Mouse (Mus musculus): Measurements from ENCODE around the gene Vmn1r232.

Gene Vmn1r232

DNA sequence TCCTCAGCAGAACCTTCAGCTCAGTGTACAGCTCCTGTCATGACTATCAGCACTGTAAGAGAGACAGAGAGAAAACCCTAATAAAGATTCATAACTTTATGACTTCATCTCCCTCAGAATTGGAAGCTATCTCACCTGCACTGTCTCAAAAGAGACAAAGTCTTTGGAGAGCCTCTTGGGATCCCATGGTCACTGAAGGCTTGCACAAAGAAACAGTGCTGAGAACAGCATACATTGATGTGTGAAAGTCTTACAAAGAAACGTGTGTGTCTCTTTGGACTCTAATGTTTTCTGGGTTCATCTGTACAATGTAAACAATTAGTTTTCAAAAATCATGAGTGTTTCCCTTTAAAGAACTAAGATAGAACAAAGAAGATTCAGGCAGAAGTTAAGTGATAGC, at the start of gene Vmn1r232:
Gene Vmn1r232 (minus strand): TSS at position 101 of the 400 bp plus-strand sequence.
- no peak for DNase-seq

DNA sequence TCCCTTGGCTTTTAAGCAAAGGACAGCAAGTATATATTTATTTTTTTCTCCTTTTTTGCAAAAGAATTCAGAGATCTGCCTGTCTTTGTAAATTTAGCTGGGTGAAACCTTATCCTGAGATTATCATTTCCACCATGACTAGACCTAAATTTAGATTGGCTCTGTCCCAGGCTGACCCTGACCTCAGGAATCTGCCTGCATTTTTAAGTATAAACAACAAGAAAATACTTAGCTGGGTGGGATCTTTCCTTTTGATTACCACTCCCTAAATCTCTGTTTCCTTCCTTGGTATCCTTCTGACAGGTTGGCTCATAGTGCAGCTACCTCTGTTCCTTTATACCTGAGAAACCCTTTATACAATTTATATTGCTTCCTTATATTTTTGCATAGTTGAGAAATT, 47.2 kb upstream of the Vmn1r232 start:
- DNase-seq: no peak

DNA sequence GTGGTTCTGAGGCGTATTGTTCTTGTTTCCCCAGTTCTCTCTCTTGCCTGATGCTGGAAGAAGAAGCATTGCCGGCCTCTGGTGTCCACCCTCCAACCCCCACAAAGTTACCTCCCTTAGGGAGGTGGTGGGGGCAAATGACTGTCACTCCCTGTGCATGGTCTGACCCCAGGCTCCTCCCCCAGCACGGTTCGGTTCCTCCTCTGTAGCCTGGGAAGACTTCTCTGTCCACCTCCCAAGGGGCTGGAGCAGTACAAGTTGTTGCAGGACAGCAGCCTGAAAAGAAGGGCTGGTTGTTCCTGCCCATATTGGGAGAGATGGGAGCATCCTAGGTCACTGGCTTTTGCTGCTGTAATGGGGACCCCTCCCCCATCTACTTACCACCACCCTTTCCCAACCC, 45.9 kb upstream of the Vmn1r232 start:
- no peak for DNase-seq

- no peak for DNase-seq
These were observed 40.9 kb upstream of the Vmn1r232 start for GRCm38 (mm10) chr17:20960386-20960785.

DNA sequence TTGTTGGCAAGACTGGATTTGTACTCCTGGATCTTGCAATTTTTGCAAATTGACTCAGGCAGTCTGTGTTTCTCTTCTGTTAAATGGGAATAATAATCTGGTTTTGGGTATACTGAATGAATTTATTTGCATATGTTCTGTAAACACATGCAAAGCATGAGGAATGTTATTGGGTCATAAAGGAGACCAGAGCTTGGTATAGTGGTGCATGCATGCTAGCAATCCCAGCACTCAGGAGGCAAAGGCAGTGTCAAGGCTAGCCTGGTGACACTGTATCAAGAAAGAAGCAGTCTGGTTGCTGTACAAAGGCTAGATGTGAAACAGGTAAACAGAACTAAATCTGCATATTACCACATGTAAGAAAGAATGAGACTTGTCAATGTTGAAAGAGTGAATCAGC, 27.1 kb upstream of the Vmn1r232 start:
- no peak for DNase-seq

DNA sequence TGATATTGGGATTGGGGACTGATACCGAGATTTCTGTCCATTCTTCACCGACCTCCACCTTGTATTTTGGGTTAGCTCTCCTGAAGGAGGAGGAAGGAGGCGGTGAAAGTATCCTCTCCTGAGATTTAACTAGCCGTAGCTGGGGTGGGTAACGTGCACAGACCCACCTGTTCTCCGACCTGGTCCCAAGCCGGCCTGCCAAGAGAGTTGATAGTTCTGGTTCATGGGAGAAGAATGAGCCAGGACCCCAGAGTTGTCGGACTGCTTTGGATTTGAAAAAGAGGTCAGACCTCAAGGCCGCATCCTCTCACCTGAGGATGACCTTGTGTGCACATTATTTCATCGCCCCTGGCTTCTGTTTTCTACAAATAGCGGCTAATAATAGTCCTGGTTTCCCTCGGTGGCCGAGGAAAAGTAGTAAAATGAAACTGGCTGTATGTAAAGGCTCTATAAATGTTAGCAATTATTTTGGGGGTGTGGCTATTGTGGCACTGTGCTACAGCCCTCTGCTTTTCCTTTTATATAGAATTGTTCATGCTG, 26.6 kb upstream of the Vmn1r232 start:
- DNase-seq: peak in 1 of 2 experiments; percentile 10

DNA sequence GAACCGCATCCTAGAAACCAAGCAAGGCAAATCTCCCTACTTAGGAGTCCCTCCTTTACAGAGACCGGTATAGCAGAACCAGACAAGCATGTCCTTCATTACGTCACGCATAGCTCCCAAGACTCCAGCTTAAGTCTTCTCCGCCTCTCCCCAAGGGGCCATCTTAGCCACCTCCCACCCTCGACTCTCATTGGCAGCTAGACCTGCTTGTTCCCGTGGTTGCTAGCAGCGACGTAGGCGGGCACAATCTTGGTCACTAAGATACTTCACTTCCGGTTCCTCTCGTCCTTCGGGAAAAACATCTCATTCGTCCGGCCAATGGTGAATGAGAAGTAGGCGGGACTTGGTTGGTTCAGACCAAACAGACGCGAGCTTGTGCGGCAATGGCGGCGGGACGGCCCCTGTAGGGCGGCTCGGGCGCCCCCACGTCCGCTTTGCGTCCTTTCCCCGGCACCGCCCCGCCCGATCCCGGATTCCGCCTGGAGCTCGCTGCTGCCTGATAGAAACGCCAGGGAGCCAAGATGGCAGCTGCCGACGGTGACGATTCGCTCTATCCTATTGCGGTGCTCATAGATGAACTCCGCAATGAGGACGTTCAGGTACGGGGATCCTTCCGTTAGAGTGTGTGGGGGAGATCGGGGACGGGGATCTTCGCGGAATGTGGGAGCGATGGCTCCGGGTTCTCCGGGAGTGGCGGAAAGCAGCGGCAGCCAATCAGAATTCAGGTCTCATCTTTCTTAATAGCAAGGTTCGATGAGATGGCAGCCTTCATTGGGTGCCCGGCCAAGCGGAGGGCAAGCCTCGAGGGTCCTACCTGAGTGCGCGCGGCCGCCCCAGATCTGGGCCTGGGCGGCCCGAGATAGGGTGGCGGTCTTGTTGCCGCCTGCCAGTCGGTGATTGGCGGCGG, 25.7 kb upstream of the Vmn1r232 start, which contains the start of gene Ppp2r1a:
Gene Ppp2r1a (plus strand): TSS at position 327 of the 907 bp plus-strand sequence.
- peak; percentile 97 to 99 for DNase-seq

- no peak for DNase-seq
These were observed 24.7 kb upstream of the Vmn1r232 start for GRCm38 (mm10) chr17:20944226-20944625.

DNA sequence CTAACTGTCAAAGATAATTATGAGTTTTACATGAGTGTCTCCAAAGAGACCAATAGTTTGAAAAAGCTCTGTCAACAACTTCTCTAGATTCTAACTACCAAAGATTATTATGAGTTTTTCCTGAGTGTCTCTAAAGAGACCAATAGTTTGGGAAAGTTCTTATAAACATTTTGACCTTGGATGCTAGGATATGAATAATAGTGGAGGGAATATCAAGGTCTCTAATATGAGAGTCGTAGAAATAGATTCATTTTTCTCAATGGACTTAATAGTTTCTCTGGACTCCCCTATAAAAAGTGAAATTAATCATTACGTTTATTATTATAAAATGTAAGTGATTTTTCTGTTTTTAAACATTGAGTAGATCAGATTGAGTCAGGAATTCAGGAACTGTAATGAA, 14.5 kb downstream of the Vmn1r232 start, which contains the start of gene Vmn1r231:
Gene Vmn1r231 (minus strand): TSS at position 101 of the 400 bp plus-strand sequence.
- no peak for DNase-seq

Data from kidney, postnatal 4 days (tissue).